Mouse (Mus musculus): ENCODE measurements around the gene Lmntd2. TPM values are rescaled to one million over a fixed set of nuclear protein-coding genes. Genes with fewer than 3 reads are reported as not detected.

Lmntd2 gene
- total RNA-seq, 2 experiments from 2014 or later: not detected

DNA sequence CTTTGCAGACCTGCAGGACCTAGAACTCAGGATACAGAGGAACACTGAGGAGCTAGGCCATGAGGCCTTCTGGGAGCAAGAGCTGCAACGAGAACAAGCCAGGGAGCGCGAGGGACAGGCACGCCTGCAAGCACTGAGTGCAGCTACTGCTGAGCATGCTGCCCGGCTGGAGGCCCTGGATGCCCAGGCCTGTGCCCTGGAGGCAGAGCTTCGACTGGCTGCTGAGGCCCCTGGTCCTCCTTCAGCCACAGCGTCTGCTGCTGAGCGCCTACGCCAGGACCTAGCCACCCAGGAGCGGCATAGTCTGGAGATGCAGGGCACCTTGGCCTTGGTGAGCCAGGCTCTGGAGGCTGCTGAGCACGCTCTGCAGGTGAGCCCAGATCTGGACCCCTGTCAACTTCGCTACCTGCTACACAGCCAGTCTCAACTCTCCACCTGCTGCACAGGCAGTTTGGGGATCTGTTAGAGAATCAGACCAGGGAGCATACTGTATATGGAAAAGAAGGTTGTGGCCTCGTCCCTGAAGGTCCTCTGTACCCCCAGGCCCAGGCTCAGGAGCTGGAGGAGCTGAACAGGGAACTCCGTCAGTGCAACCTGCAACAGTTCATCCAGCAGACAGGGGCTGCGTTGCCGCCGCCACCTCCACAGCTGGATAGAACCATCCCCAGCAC is 3.6 kb upstream of the Lmntd2 start:
- intact Hi-C loops (cut with DNase I): no loop called here
- DNase-seq: no peak

DNA sequence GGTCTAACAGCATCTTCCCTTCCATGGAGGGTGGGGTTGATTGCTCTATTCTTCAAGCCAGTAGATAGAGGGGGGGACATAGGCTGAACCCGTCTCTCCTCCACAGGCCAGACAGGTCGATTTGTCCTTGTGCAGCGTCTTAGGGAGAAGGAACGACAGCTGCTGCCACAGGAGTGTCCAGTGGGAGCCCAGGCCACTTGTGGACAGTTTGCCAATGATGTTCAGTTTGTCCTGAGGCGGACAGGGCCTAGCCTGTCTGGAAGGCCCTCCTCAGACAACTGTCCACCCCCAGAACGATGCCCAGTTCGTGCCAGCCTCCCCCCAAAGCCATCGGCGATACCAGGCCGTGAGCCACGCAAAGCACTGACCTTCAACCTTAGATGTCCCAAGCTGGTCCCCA is 3.0 kb upstream of the Lmntd2 start:
- intact Hi-C loops (cut with DNase I): no loop called here
- no peak for DNase-seq

DNA sequence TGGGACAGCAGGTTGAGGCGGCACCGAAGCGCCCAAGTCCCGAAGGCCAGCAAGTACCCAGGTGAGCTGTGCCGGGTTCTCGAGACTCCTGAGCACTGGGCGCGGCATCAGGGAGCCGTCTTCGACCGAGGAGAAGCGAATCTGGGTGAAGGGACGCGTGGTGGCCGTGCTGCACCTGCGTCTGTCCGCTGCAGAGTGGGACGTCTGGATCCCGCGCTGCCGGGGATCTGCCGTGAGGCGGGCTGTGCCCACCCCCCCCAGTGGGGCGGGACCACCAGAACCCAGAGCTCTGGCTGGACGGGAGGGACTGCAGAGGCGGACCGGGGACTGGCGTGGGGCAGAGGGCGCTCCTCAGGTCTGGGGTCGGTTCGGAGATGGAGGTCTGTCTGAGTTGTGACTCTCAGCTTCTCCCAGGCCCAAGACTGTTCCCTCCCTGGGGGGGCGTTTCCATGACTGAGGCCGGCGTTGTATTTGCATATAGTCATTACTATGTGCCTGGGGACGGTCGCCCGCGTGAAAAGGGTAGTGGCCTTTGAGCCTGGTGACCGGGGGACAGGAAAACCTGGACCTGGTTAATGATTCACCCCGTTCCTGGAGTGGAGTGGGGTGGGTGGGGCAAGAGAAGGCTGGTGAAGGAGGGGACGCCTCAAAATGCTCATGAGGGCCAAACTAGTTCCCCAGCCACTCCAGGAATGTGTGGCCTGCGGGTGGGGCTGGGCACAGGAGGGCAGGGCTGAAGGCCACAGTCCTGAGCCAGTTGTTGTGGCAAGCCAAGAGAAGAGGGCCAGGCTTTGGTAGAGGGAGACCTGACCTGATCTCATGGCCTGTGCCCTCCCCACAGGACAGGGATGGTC is 2.2 kb upstream of the Lmntd2 start:
- peak in 1 of 2 experiments; percentile 38 for DNase-seq
- intact Hi-C loops (cut with DNase I): no loop called here

DNA sequence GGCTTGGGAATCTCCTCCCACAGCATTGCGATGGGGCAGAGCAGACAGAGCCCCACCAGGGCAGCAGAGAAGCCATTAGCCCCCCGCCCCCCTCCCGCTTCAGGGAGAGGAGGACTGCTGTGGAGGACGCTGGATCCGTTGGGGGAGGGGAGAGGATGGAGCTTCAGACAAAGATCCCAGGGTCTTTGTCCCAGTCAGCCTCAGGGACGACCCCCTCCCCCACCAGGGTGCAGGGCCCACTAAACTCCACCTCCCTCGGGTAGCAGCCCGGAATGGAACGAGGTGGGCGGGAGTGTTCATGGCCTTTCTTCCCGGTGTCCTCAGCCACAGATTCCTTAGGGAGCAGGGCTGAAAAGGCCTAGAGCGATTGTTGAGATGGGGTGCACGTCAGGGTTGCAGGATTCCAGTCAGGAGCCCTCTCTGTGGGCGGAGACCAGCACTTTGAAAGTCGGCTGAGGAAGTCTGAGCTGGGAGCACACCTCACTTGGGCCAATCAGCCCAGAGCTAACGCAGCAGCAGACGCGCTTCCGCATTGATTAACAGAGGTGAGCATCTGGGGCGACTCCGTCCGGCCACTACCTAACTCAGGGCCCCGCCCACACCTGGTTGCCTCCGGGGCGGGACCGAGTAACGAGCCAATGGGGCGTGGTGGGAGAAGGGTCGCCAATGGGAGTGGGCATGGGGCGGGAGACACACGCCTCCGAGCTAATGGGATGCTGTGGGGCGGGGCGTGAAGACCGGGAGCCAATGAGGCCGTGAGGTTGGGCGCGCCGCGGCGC is 1.4 kb upstream of the Lmntd2 start, which contains the start of gene Rassf7:
Rassf7 (plus strand) TSS at position 760 of the 779 bp plus-strand sequence.
- intact Hi-C loops (cut with DNase I): no loop called here
- peak; percentile 81 to 85 for DNase-seq

DNA sequence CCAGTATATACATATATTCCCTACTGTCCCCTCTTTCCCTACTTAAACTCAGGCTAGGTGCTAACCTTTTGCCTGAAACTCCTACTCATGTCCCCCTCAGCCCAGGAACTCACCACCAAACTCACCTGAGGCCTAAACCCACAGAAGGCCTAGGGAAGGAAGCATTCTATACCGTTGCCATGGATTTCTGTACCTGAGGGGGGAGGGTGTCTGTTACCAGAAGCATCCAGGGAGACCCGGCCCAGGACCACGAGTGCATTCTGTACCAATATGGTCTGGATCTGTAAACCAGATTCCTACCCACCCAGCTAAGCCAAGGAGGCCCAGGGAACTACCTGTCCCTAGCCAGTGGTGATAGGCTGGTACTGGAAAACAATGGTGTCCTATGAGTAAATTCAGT is 430 bp upstream of the Lmntd2 start:
- intact Hi-C loops (cut with DNase I): no loop called here
- DNase-seq: no peak

DNA sequence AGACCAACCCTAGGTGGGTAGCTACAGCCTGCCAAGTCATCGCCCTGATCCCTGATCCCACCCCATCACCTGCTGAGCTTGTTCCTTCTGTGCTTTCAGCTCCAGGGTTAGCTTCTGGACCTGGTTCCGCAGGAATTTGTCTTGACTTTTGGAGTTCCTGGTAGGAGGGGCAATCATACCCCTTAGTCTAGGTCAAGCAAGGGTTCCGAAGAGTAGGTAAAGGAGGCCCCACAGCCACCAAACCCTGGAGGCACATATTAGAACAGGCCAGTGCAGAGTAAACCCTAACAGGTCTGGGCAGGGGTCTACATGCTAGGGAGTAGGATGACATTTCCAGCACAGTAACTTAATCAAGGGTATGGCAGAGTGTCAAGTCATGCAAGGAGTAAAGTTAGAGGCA is 747 bp downstream of the Lmntd2 start:
- no peak for DNase-seq
- intact Hi-C loops (cut with DNase I): no loop called here

DNA sequence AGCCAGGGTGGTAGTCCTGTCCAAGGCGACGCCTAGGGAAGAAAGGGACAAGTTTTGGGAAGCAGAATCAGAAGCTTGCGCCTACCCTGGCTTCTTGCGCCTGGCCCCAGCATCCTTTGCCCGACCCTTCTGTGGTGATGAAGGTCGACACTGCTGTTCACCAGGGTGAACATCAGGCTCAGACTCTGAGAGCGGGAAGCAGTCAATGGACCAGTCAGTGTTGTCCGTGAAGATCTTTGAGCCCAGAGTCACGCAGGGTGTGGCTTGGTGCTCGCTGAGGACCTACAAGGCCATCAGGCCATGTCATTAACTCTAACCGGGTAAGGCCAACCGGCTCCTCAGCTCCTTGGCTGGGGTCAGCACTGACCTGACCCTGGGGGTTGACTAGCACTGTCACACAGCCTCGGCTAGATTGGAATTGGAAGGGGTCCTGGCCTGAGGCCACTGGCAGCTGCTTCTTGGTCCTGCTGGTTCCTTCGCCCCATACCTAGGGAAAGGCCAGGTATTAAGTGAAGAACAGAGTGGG is 3.2 kb downstream of the Lmntd2 start:
- no peak for DNase-seq
- intact Hi-C loops (cut with DNase I): no loop called here

DNA sequence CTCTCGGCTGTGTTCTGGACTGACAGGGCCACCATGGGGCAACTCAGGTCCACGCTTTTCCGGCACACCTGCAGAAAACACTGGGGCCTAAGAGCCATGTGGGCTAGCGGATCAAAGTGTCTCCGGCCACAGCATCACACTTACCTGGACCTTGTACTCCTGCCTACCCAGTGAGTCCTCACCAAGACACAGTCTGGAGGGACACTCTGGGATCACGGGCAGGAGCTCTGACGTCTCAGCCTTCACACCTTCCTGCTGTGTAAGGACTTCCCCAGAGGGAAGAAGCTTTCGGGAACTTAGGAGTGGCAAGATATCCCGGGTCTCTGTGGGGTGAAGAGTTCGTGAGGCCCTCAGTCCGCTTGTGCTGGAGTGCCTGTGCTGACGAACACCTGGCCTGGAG is 3.7 kb downstream of the Lmntd2 start:
- intact Hi-C loops (cut with DNase I): no loop called here
- DNase-seq: no peak

DNA sequence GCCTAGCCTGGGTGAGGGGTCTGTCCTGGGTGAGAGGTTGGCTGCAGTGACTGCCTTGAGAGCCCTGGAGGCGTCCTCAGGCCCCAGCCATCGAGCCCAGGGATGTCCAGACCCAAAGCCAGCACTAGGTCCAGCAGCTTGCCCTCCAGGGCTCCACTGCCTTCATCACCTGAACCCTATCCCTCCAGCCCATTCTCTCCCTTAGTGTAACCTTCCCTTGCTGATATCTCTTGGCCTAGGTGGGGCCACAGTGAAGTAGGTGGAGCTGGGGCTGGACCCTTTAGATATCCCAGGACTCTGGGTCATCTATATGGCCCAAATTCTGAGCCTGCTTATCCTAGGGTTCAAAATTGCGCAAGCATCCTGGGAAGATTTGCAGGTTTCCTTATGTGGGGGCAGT is 4.4 kb downstream of the Lmntd2 start:
- DNase-seq: no peak
- intact Hi-C loops (cut with DNase I): no loop called here

DNA sequence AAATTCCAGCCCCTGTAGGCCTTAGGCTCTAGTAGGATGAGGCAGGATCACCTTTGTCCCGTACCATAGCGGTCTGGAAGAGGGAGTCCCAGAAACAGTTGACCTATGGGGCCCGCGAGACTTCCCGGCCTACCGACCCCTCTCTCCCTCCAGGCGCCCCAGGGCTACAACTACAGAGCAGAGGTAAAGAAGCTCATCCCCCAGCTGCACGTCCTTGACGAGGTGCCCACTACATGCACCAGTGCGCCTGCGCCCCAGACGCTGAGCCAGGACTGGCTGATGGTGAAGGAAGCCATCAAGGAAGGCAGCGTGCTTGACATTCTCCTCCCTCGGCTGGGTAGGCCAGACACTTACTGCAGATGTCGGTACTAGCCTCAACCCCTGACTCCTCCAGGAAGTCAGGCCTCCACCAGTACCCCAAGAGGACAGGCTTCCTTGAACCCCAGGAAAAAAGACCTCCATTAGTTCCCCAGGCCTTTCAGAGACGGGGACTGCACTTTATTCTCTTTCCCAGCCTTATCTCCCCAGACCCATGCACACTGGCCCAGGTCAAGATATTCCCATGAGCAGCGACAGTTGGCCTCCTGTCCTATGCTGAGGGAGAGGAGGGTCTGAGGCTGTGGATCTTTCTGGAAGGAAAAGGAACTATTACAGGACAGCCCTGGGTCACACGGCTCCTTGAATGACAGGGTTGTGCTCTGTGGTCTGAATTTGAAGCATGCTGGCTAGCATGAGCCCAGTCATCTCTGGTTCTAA is 7.5 kb downstream of the Lmntd2 start:
- DNase-seq: no peak
- intact Hi-C loops (cut with DNase I): no loop called here

DNA sequence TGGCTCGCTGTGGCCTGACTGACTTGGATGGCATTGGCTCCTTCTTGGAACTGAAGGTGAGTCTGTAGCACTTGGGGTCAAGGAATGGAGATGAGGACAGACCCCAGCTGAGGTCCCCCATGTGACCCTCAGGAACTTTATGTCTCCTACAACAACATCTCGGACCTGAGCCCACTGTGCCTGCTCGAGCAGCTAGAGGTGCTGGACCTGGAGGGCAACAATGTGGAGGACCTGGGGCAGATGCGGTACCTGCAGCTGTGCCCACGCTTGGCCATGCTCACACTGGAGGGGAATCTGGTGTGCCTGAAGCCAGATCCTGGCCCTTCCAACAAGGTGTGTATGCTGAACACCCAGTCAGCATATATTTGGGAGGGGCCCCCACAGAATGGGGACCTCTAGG is 8.4 kb downstream of the Lmntd2 start:
- intact Hi-C loops (cut with DNase I): no loop called here
- no peak for DNase-seq

DNA sequence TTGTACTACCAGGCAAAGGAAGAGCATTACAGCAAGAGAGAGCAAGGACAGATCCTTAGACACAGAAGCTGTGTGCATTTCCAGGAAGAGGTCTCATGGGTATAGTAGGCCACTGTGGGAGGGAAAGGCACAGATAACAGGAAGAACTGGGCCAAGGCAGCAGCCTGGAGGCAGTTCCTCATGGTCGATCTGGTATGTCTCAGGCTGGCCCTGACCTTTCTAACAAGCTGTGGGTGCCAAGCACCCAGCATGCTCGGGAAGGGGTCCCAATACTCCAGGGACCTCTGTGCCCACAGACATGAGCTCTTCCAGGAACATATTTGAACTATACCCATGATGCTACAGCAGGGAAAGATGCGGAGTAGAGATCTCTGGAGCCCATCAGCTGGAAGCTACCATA is 9.3 kb downstream of the Lmntd2 start:
- intact Hi-C loops (cut with DNase I): no loop called here
- no peak for DNase-seq

DNA sequence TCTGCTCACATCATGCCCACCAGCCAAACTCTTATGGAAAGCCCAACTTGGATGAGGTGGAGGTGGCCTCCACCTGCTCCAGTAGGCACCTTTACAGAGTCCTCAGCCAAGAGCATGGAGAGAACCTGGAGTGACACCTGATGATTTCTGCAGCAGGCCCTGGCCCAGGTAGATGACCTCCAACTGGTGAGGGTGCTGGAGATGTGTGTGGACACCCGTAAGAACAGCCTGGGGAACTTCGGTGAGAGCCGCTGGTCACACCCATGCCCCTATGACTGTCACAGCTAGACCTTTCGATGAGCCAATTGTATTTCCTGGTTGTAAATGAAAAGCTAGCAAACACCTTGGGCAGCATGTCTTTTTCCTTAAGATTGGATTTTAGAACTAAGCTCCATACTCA is 15.8 kb downstream of the Lmntd2 start:
- no peak for DNase-seq
- intact Hi-C loops (cut with DNase I): no loop called here

DNA sequence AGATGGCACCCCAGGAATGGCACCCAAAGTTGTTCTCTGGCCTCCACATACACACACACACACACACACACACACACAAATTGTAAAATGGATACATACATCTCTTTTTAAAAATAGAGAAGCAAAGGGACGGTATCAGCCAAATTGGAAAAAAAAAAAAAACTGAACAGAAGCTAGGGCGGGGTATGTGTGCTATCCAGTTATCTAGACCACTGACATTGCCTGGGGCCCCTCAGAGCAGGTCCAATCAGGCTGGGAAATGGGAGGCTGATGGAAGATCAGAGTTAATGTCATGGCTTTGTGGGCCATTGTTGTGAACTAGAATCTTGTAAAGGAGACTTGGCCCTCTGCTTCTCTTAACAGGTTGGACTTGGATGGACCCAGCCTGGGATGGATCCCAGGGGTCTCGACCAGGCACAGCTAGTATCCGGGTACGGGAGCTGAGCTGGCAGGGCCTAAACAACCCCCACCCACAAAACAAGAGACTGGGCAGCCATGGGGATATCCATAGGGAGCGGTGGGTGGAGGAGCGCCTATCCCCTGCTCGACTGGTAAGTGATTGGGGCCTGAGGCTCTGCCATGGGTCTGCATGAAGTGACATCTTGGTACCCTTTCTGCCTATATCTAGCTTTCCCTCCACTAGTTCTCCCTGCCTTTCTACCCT is 17.1 kb downstream of the Lmntd2 start:
- DNase-seq: no peak
- intact Hi-C loops (cut with DNase I): no loop called here

DNA sequence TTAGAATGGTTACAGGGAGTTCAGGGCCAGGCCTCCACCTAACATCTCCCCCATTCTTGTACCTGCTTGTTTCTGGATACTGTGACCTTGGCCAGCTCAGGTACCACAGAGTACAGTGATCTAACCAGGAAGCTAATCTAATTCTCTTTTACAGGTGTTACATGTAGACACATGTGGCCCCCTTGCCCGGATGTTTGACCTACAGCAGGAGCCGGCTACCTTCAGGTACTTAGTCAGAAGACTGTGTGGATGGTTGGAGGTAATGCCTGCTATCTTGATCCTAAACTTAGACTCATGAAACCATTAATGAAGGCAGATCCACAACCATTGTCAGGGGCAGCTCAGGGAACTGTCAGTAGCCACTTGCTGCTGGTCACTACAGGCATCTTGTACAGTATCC is 18.1 kb downstream of the Lmntd2 start:
- intact Hi-C loops (cut with DNase I): no loop called here
- DNase-seq: no peak

DNA sequence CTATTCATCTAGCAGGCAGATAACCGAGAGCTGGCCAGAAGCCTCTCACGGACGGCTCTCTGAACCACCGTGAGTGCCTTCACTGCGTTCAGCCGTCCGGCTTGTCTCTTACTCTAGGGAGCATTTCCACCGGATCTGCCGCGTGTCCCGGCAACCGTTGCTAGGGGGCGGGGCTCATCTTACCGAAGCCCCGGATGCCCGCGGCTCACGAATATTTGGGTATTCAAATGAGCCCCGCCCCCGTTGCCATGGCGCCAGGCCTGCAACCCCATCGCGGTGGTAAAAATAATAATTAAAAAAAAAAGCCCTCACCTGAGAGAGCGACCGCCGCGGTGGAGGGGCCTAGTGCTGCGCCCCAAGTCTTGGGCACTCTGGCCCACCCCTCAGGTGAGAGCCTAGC is 19.1 kb downstream of the Lmntd2 start:
- DNase-seq: peak; percentile 84 to 91
- intact Hi-C loops (cut with DNase I): no loop called here

DNA sequence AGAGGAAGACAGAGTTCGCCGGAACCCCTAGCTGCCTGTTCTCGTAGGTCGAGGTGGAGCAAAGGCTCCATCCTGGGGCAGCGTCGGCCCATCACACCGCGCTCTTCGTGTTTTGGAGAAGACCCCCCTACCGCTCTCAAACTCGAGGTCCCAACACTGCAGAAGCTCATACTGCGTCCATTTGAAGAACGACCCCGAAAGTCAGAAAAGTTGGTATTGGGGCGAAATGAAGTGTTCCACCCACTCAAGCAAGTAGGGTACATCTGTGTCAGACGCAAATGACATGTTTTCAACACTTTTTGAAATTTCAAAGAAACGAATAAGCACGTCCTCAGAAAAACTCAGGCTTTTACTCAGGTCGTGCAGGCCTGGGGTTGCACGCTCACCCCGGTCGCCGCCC is 19.5 kb downstream of the Lmntd2 start:
- intact Hi-C loops (cut with DNase I): no loop called here
- DNase-seq: no peak

DNA sequence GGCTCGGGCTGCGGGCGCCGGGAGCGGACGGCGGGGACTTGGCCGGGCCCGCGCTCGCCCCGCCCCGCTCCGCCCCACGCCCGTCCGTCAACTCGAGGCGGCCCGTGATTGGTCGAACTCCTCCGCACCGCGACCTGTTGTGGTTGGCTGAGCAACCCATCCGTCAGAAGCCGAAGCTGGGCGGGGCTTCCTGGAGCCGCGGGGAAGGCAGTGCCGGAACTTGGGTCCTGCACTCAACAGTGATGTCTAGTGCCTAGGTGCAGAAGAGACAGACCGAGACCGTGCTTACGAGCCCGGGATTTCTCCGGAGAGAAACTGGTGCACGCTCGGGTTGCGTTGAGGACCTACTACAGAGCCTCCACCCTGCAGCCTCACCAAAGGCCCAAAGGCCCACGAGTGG is 19.9 kb downstream of the Lmntd2 start, which contains the start of the genes Hras and Lrrc56:
Hras (minus strand) TSS at position 58 of the 400 bp plus-strand sequence.
Lrrc56 (plus strand) TSS at position 210 of the 400 bp plus-strand sequence.
- peak; percentile 98 to 99 for DNase-seq
- intact Hi-C loops (cut with DNase I): no loop called here

DNA sequence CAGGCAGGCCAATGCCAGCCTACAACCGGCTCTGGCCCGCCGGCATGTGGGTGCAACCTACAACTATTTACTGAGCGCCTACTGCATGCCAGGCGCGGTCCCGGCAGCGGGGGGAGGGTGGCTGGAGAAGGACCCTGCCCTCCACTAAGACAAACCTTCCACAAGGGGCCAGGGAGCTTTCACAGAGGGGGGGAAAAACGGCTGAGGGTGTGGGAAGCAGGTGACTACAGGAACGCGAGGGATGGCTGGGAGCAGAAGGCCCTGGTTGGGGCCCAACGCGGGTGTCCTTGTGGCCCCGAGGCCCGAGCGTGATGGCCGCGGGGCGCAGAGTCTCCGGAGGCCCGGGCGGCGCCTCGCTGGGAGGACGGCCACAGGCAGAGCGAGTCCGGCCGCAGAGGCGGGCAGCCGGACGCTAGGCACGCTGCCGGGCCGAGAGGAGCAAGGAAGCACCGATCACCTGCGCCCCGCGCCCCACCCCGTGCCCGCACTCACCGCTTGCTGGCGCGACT is 20.5 kb downstream of the Lmntd2 start:
- intact Hi-C loops (cut with DNase I): no loop called here
- DNase-seq: peak in 1 of 2 experiments; percentile 62

Data from heart, postnatal 14 days (tissue).